Mouse (Mus musculus) activated CD4-positive, CD25-positive, alpha-beta regulatory T cell, adult 4 months (primary cell): ENCODE data around the gene Pax6. TPM values are rescaled to one million over a fixed set of nuclear protein-coding genes. Genes with fewer than 3 reads are reported as not detected.

ENCODE experiments used
- ATAC-seq: one replicate; pipeline ENCODE4 v1.8.0; 2017
- polyA plus RNA-seq, 2 experiments: library from polyadenylated mRNA; unstranded; fragments of 100-300 nt; shearing (Covaris generic); gene quantifications; one replicate each; pipeline ENCODE4 v1.2.1; 2017

Pax6 gene
- polyA plus RNA-seq, 2 experiments from 2014 or later: 0.30 TPM; not detected in 1

- no peak for ATAC-seq
These were observed 16.4 kb downstream of the Pax6 start for GRCm38 (mm10) chr2:105684991-105685650.

GRCm38 (mm10) chr2:105685651-105686050 is 17.0 kb downstream of the Pax6 start:
- ATAC-seq: no peak

GRCm38 (mm10) chr2:105686363-105687316 is 17.9 kb downstream of the Pax6 start:
- no peak for ATAC-seq

GRCm38 (mm10) chr2:105687317-105687991 is 18.8 kb downstream of the Pax6 start:
- no peak for ATAC-seq

GRCm38 (mm10) chr2:105688011-105688410 is 19.3 kb downstream of the Pax6 start:
- ATAC-seq: no peak

- ATAC-seq: no peak
These were observed 20.0 kb downstream of the Pax6 start for GRCm38 (mm10) chr2:105688436-105689303.

- no peak for ATAC-seq
These were observed 20.6 kb downstream of the Pax6 start for GRCm38 (mm10) chr2:105689304-105689770.

GRCm38 (mm10) chr2:105689771-105690639 is 21.3 kb downstream of the Pax6 start:
- no peak for ATAC-seq

GRCm38 (mm10) chr2:105691296-105691695 is 22.6 kb downstream of the Pax6 start:
- no peak for ATAC-seq

- ATAC-seq: no peak
These were observed 29.0 kb downstream of the Pax6 start for GRCm38 (mm10) chr2:105697741-105698140.

- no peak for ATAC-seq
These were observed 29.9 kb downstream of the Pax6 start for GRCm38 (mm10) chr2:105698631-105699030.

- ATAC-seq: no peak
These were observed 33.1 kb downstream of the Pax6 start for GRCm38 (mm10) chr2:105701781-105702180.

GRCm38 (mm10) chr2:105702586-105702985 is 33.9 kb downstream of the Pax6 start:
- no peak for ATAC-seq

- ATAC-seq: no peak
These were observed 36.6 kb downstream of the Pax6 start for GRCm38 (mm10) chr2:105705320-105705719.

- ATAC-seq: no peak
These were observed 40.4 kb downstream of the Pax6 start for GRCm38 (mm10) chr2:105709126-105709525.

- ATAC-seq: no peak
These were observed 41.8 kb downstream of the Pax6 start for GRCm38 (mm10) chr2:105710511-105710910.

- ATAC-seq: no peak
These were observed 46.9 kb downstream of the Pax6 start for GRCm38 (mm10) chr2:105715409-105716115.

GRCm38 (mm10) chr2:105726657-105727056 is 58.0 kb downstream of the Pax6 start:
- ATAC-seq: no peak

GRCm38 (mm10) chr2:105730704-105731103 is 62.0 kb downstream of the Pax6 start:
- no peak for ATAC-seq

GRCm38 (mm10) chr2:105736166-105736565 is 67.5 kb downstream of the Pax6 start:
- ATAC-seq: no peak
